Mouse (Mus musculus): ENCODE data around the gene Btn1a1. TPM values are rescaled to one million over a fixed set of nuclear protein-coding genes. Genes with fewer than 3 reads are reported as not detected.

Btn1a1 gene
- polyA plus RNA-seq, 1 experiment from 2014 or later, result 0.96 TPM

DNA sequence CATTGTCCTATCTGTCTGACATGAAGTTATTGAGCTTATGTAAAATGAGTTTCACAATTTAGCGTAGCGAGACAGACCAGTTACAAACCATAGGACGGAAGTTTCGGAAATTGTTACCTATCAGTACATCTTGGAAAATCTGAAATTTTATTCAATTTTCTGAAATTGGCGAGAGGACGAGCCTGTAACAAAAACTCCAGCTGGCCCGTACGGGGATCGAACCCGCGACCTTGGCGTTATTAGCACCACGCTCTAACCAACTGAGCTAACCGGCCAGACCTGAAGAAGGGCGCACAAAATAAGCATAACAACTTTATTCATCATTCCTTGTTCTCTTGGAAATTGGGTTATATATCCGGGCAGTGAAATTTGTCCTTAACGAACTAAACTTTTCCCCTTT is 27.8 kb downstream of the Btn1a1 start:
- DNase-seq (peak; percentile 89), ATAC-seq (peak; percentile 73)
- Histone ChIP-seq H3K9me3 (ENCODE audit: low read length) (no peaks in the 10 kb centered on the region), H3K9ac (replicated peaks) (peak overlapping the region; percentile 76), H3K27ac (ENCODE audit: low read depth) (peak overlapping the region; percentile 82), H3K27me3 (ENCODE audit: insufficient read depth, low read length) (no peaks in the 10 kb centered on the region), H3K4me3 (ENCODE audit: low read depth, low read length) (peak overlapping the region; percentile 63), H3K4me1 (ENCODE audit: insufficient read depth) (peaks cover 9% of the 10 kb centered on the region; the same call in 1 of the 2 replicates), H3K36me3 (replicated peaks; ENCODE audit: insufficient read depth, low read length) (no peaks in the 10 kb centered on the region), H3K4me2 (ENCODE audit: low read depth, low read length) (peak overlapping the region; percentile 82)
- TF ChIP-seq EP300 (IDR thresholded peaks at IDR 0.05; ENCODE audit: low read depth) (0 out of 2 replicates have a peak, but pooled peaks have one; percentile 49), CTCF (IDR thresholded peaks at IDR 0.05; ENCODE audit: low read depth) (no peak)
- WGBS (ENCODE audit: insufficient replicate concordance), result under 1% methylated on average over 17 of the region's 17 CpGs

DNA sequence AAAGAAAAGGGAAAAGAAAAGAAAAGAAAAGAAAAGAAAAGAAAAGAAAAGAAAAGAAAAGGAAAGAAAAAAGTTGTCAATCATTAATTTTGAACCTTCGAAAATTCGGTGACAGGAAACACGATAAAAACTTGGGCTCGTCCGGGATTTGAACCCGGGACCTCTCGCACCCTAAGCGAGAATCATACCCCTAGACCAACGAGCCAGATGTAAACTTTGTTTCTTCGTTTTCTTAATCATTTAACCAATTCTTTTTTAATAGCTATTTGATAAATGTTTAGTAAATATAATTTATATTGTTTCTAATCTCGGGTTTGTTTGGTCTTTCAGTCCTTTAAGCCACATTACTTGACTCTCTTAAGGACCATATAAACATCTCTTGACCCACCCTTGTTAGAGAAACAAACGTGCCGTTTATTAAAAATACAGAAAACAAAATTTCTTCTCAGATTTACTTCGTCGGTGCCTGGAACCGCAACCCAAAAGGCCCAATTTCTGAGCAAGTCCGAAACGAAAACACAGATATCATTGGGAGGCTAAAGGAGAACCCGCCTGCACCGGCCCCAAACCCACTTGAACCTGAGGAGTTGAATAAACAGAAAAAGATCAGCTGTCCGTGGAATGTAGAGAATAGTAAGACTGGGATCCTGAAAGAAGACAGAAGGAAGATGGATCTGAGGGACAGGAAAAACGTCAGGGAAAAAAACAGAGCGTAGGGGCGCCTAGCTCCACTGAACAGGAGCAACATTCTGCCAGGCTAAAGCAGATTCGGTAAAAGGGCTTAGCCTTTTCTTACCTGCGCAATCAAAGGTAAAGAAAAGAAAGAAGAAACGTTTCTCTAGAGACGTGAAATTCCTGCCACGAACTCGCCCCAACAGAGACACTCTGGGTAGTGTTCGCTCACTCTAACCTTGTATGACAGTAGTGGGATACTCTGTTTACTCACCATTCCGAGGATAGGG is 28.6 kb downstream of the Btn1a1 start:
- WGBS (ENCODE audit: insufficient replicate concordance), result under 1% methylated on average over 32 of the region's 32 CpGs
- TF ChIP-seq CTCF (IDR thresholded peaks at IDR 0.05; ENCODE audit: low read depth) (no peak), EP300 (IDR thresholded peaks at IDR 0.05; ENCODE audit: low read depth) (no peak)

DNA sequence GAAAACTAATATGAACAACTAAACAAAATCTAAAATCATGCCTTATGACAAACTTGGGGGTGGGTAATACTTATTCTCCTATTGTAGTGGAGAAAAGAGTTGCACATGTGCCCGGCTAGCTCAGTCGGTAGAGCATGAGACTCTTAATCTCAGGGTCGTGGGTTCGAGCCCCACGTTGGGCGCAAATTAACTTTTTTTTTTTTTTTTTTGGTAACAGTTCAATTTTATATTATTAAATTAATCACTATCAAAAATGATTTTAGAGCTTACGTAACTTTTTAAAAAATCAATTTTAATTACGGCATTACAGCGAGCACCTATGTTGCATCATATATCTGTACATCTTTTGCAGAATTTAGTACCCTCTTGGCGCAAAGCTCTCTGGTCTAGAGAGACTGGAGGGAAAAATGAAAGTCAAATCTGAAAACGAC is 29.5 kb downstream of the Btn1a1 start:
- Histone ChIP-seq H3K9ac (replicated peaks) (peak overlapping the region; percentile 65; the same call in 1 of the 2 replicates), H3K4me3 (ENCODE audit: low read depth, low read length) (peak overlapping the region; percentile 63), H3K27me3 (ENCODE audit: insufficient read depth, low read length) (no peaks in the 10 kb centered on the region), H3K27ac (ENCODE audit: low read depth) (peak overlapping the region; percentile 73; the same call in 1 of the 2 replicates), H3K4me2 (ENCODE audit: low read depth, low read length) (peak overlapping the region; percentile 82), H3K4me1 (ENCODE audit: insufficient read depth) (peaks cover 9% of the 10 kb centered on the region; the same call in 1 of the 2 replicates), H3K36me3 (replicated peaks; ENCODE audit: insufficient read depth, low read length) (no peaks in the 10 kb centered on the region), H3K9me3 (ENCODE audit: low read length) (no peaks in the 10 kb centered on the region)
- no peak for ATAC-seq
- WGBS (ENCODE audit: insufficient replicate concordance), result under 1% methylated on average over 11 of the region's 11 CpGs
- DNase-seq, result peak; percentile 57
- TF ChIP-seq CTCF (IDR thresholded peaks at IDR 0.05; ENCODE audit: low read depth) (no peak), EP300 (IDR thresholded peaks at IDR 0.05; ENCODE audit: low read depth) (no peak)

More for the DNA sequence above, 28.6 kb downstream of the Btn1a1 start:
- Histone ChIP-seq H3K36me3 (replicated peaks; ENCODE audit: insufficient read depth, low read length) (no peaks in the 10 kb centered on the region), H3K4me1 (ENCODE audit: insufficient read depth) (peaks cover 9% of the 10 kb centered on the region; the same call in 1 of the 2 replicates), H3K4me2 (ENCODE audit: low read depth, low read length) (peak overlapping the region; percentile 82), H3K4me3 (ENCODE audit: low read depth, low read length) (peak overlapping the region; percentile 63), H3K27me3 (ENCODE audit: insufficient read depth, low read length) (no peaks in the 10 kb centered on the region), H3K27ac (ENCODE audit: low read depth) (peak overlapping the region; percentile 82), H3K9ac (replicated peaks) (peak overlapping the region; percentile 76), H3K9me3 (ENCODE audit: low read length) (no peaks in the 10 kb centered on the region)
- 0 out of 2 replicates have a peak, but pooled peaks have one; percentile 11 for ATAC-seq
- peak; percentile 73 for DNase-seq

DNA sequence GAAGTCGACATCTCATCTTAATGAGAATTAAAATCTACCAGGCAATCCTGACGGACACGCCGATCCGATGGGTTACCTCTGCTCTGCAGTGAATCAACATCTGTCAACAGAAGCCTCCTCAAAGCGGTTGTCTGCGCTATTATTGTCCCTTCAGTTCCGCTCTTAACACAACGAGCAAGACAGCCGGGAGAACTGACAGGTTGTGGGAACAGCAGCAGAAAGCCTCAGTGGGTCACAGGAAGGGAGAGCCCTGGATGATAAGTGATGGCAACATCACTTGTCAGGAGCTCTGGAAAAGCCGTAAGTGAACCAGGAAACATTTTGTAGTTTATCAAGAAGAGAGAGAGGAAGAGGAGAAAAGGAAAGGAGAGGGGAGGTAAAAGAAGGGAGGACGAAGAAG is 30.0 kb downstream of the Btn1a1 start:
- TF ChIP-seq EP300 (IDR thresholded peaks at IDR 0.05; ENCODE audit: low read depth) (no peak), CTCF (IDR thresholded peaks at IDR 0.05; ENCODE audit: low read depth) (no peak)
- Histone ChIP-seq H3K4me3 (ENCODE audit: low read depth, low read length) (peak overlapping the region; percentile 63), H3K27me3 (ENCODE audit: insufficient read depth, low read length) (no peaks in the 10 kb centered on the region), H3K4me2 (ENCODE audit: low read depth, low read length) (peak overlapping the region; percentile 82), H3K27ac (ENCODE audit: low read depth) (peak overlapping the region; percentile 73), H3K4me1 (ENCODE audit: insufficient read depth) (peaks cover 9% of the 10 kb centered on the region; the same call in 1 of the 2 replicates), H3K36me3 (replicated peaks; ENCODE audit: insufficient read depth, low read length) (no peaks in the 10 kb centered on the region), H3K9ac (replicated peaks) (peak overlapping the region; percentile 65), H3K9me3 (ENCODE audit: low read length) (no peaks in the 10 kb centered on the region)
- ATAC-seq (no peak), DNase-seq (peak; percentile 33)
- WGBS (ENCODE audit: insufficient replicate concordance), result 2% methylated on average over 12 of the region's 12 CpGs

DNA sequence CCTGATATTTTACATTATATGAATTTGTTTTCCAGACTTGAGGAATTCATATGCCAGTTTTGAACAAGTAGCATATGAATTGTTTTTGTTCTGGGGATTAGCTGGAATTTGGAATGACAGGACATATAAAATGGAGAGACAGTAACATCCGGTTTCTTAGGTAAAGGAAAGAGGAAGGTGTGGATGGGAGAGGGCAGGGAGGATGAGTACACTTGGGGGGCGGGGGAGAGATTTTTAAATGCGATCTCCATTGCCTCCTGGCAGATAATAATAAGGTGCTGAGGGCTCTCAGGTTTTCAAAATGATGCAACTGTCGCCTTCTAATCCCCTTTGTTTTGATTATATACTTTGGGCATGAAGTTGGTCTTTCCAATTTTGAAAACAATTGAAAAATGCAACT is 30.5 kb downstream of the Btn1a1 start:
- H3K36me3 ChIP-seq (replicated peaks; ENCODE audit: insufficient read depth, low read length), result no peaks in the 10 kb centered on the region
- H3K4me2 ChIP-seq (ENCODE audit: low read depth, low read length), result peak overlapping the region; percentile 82
- H3K9ac ChIP-seq (replicated peaks), result peak overlapping the region; percentile 65
- peaks cover 9% of the 10 kb centered on the region; the same call in 1 of the 2 replicates for H3K4me1 ChIP-seq (ENCODE audit: insufficient read depth)
- ATAC-seq, result no peak
- TF ChIP-seq CTCF (IDR thresholded peaks at IDR 0.05; ENCODE audit: low read depth) (no peak), EP300 (IDR thresholded peaks at IDR 0.05; ENCODE audit: low read depth) (no peak)
- H3K27me3 ChIP-seq (ENCODE audit: insufficient read depth, low read length), result no peaks in the 10 kb centered on the region
- no peaks in the 10 kb centered on the region for H3K9me3 ChIP-seq (ENCODE audit: low read length)
- DNase-seq, result no peak
- 24% methylated on average over 4 of the region's 4 CpGs for WGBS (ENCODE audit: insufficient replicate concordance)
- H3K4me3 ChIP-seq (ENCODE audit: low read depth, low read length), result peak overlapping the region; percentile 63
- peak overlapping the region; percentile 73 for H3K27ac ChIP-seq (ENCODE audit: low read depth)

DNA sequence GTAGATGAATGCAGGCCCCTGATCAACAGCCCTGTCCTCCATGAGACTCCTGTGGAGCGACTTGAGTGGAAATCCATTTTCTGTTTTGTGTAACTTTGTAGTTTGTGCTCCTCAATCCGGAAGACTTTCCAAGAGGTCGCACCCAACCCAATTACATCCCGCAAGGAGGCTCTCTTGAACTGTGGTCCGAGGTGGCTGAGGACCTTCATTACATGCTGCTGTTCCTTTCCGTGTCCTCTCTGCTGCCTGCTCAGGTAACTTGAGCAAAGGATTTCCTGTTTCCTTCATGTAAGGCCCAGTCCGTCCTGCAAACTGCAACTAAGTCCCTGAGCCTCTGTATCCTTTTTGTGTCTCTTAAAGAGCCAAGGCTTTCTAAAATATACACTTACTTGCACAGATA is 31.3 kb downstream of the Btn1a1 start:
- Histone ChIP-seq H3K9ac (replicated peaks) (no peak overlapping the region), H3K9me3 (ENCODE audit: low read length) (no peaks in the 10 kb centered on the region), H3K4me1 (ENCODE audit: insufficient read depth) (peaks cover 9% of the 10 kb centered on the region; the same call in 1 of the 2 replicates), H3K27ac (ENCODE audit: low read depth) (no peak overlapping the region), H3K4me2 (ENCODE audit: low read depth, low read length) (no peak overlapping the region; the same call in 1 of the 2 replicates), H3K4me3 (ENCODE audit: low read depth, low read length) (no peak overlapping the region), H3K36me3 (replicated peaks; ENCODE audit: insufficient read depth, low read length) (no peaks in the 10 kb centered on the region), H3K27me3 (ENCODE audit: insufficient read depth, low read length) (no peaks in the 10 kb centered on the region)
- ATAC-seq (no peak), DNase-seq (no peak)
- 40% methylated on average over 7 of the region's 7 CpGs for WGBS (ENCODE audit: insufficient replicate concordance)
- TF ChIP-seq EP300 (IDR thresholded peaks at IDR 0.05; ENCODE audit: low read depth), result no peak
- no peak for TF ChIP-seq CTCF (IDR thresholded peaks at IDR 0.05; ENCODE audit: low read depth)
